In genomic region chr2:30628374-30628773, GRCm38 (mm10) we compare ENCODE assay signal across 13 mouse cellular contexts. TPM values are rescaled to one million over a fixed set of nuclear protein-coding genes. Genes with fewer than 3 reads are reported as not detected.
DNase-seq lines count a peak whose midpoint lies in the region; ATAC-seq and TF ChIP-seq lines count a peak whose summit lies in the region.
"Had no signal": no experiment of that assay in that cellular context is flagged by ENCODE, and none has a peak within 500 bp of the region (broad histone marks: within the 10 kb centered on the region; RNA-seq: fewer than 3 reads in every experiment).

No protein-coding gene starts in this region.

- 76% methylated on average over 17 of the region's 17 CpGs for WGBS in lung, embryonic 15.5 days
- WGBS in forebrain, embryonic 13.5 days, result 95% methylated on average over 17 of the region's 17 CpGs
- WGBS in lung, postnatal 0 days, result 80% methylated on average over 17 of the region's 17 CpGs
- WGBS in neural tube, embryonic 15.5 days, result 89% methylated on average over 17 of the region's 17 CpGs

- DNase-seq in lung, adult 18-20 months, result no peak
- peak; percentile 54 for DNase-seq in lung, postnatal 0 days (ENCODE audit: low spot score)
- no peak for DNase-seq in gastrocnemius, postnatal 14 days
- DNase-seq: gastrocnemius, postnatal 10 days; kidney, postnatal 36 days had no signal

- no peak for TF ChIP-seq EP300 in lung, postnatal 0 days (IDR thresholded peaks at IDR 0.05)

- H3K27me3 ChIP-seq in lung, embryonic 15.5 days, result no peaks in the 10 kb centered on the region
- H3K27me3 ChIP-seq in forebrain, embryonic 13.5 days, result no peaks in the 10 kb centered on the region
- no peaks in the 10 kb centered on the region for H3K27me3 ChIP-seq in lung, postnatal 0 days (replicated peaks; ENCODE audit: insufficient read depth, low read length)
- H3K27me3 ChIP-seq in neural tube, embryonic 15.5 days (replicated peaks), result no peaks in the 10 kb centered on the region
- H3K27me3 ChIP-seq: heart, embryonic 13.5 days; stomach, embryonic 15.5 days had no signal

- no peak overlapping the region for H3K4me3 ChIP-seq in lung, embryonic 15.5 days
- H3K4me3 ChIP-seq in forebrain, embryonic 13.5 days, result no peak overlapping the region
- H3K4me3 ChIP-seq in lung, postnatal 0 days (ENCODE audit: low read depth, low read length), result no peak overlapping the region
- no peak overlapping the region for H3K4me3 ChIP-seq in neural tube, embryonic 15.5 days (replicated peaks)
- H3K4me3 ChIP-seq: erythroblast, embryonic 14.5 days; heart, embryonic 13.5 days; stomach, embryonic 15.5 days had no signal

- peaks cover 9% of the 10 kb centered on the region for H3K4me1 ChIP-seq in lung, embryonic 15.5 days
- peaks cover 26% of the 10 kb centered on the region for H3K4me1 ChIP-seq in forebrain, embryonic 13.5 days
- H3K4me1 ChIP-seq in lung, postnatal 0 days (ENCODE audit: insufficient read depth, low read depth, low read length), result no peaks in the 10 kb centered on the region
- H3K4me1 ChIP-seq in neural tube, embryonic 15.5 days, result peaks cover 30% of the 10 kb centered on the region

- no peak overlapping the region for H3K4me2 ChIP-seq in lung, embryonic 15.5 days
- H3K4me2 ChIP-seq in forebrain, embryonic 13.5 days, result no peak overlapping the region
- H3K4me2 ChIP-seq in lung, postnatal 0 days (replicated peaks; ENCODE audit: low read depth, low read length), result no peak overlapping the region
- no peak overlapping the region for H3K4me2 ChIP-seq in neural tube, embryonic 15.5 days
- H3K4me2 ChIP-seq: heart, embryonic 13.5 days; stomach, embryonic 15.5 days had no signal

- 0 out of 2 replicates have a peak, but pooled peaks have one; percentile 56 for ATAC-seq in lung, embryonic 15.5 days (ENCODE audit: borderline replicate concordance, extremely low read depth, low FRiP score, low TSS enrichment)
- ATAC-seq in forebrain, embryonic 13.5 days, result no peak
- ATAC-seq in lung, postnatal 0 days, result peak; percentile 60
- ATAC-seq in neural tube, embryonic 15.5 days (ENCODE audit: low FRiP score), result no peak
- ATAC-seq in megakaryocyte progenitor cell, adult 5-6 weeks (replicated peaks; ENCODE audit: poor library complexity), result no peak

- intact Hi-C loops in gastrocnemius, postnatal 14 days (cut with DNase I; ENCODE audit: low total_unique reads), result no loop called here

- H3K27ac ChIP-seq in lung, embryonic 15.5 days, result no peak overlapping the region
- peak overlapping the region; percentile 83 for H3K27ac ChIP-seq in forebrain, embryonic 13.5 days
- H3K27ac ChIP-seq in lung, postnatal 0 days (ENCODE audit: low read length), result no peak overlapping the region
- peak overlapping the region; percentile 87 for H3K27ac ChIP-seq in neural tube, embryonic 15.5 days (replicated peaks)
- H3K27ac ChIP-seq: heart, embryonic 13.5 days; stomach, embryonic 15.5 days had no signal

- H3K36me3 ChIP-seq in lung, embryonic 15.5 days, result no peaks in the 10 kb centered on the region
- no peaks in the 10 kb centered on the region for H3K36me3 ChIP-seq in forebrain, embryonic 13.5 days (ENCODE audit: poor library complexity, severe bottlenecking)
- no peaks in the 10 kb centered on the region for H3K36me3 ChIP-seq in lung, postnatal 0 days (ENCODE audit: insufficient read depth, low read length)
- no peaks in the 10 kb centered on the region for H3K36me3 ChIP-seq in neural tube, embryonic 15.5 days
- H3K36me3 ChIP-seq: heart, embryonic 13.5 days; stomach, embryonic 15.5 days had no signal

- H3K9me3 ChIP-seq in lung, embryonic 15.5 days, result no peaks in the 10 kb centered on the region
- no peaks in the 10 kb centered on the region for H3K9me3 ChIP-seq in forebrain, embryonic 13.5 days (replicated peaks)
- no peaks in the 10 kb centered on the region for H3K9me3 ChIP-seq in lung, postnatal 0 days (ENCODE audit: low read length)
- no peaks in the 10 kb centered on the region for H3K9me3 ChIP-seq in neural tube, embryonic 15.5 days (replicated peaks)
- H3K9me3 ChIP-seq: heart, embryonic 13.5 days; stomach, embryonic 15.5 days had no signal

- TF ChIP-seq CTCF in lung, postnatal 0 days (IDR thresholded peaks at IDR 0.05), result no peak

- H3K9ac ChIP-seq in lung, embryonic 15.5 days, result no peak overlapping the region
- H3K9ac ChIP-seq in forebrain, embryonic 13.5 days, result no peak overlapping the region
- H3K9ac ChIP-seq in lung, postnatal 0 days (replicated peaks; ENCODE audit: low read depth), result no peak overlapping the region
- H3K9ac ChIP-seq in neural tube, embryonic 15.5 days (replicated peaks), result no peak overlapping the region
- H3K9ac ChIP-seq: heart, embryonic 13.5 days; stomach, embryonic 15.5 days had no signal

RNA-seq across cellular contexts. Expression of gene Cstad, which starts 33.5 kb away (rescaled TPM):
- 0.68 and 1.0 TPM in 2 replicates for polyA plus RNA-seq in lung, embryonic 15.5 days (2015; fragmentation: Nextera tagmentation; extraction: Ambion mirVana)
- polyA plus RNA-seq in forebrain, embryonic 13.5 days (2015; fragmentation: Nextera tagmentation; extraction: Ambion mirVana), result 0.49 and 1.1 TPM in 2 replicates
- polyA plus RNA-seq in lung, postnatal 0 days (2015; fragmentation: Nextera tagmentation; extraction: Ambion mirVana), result 1.9 and 2.3 TPM in 2 replicates
- 0.31 and 0.83 TPM in 2 replicates for polyA plus RNA-seq in neural tube, embryonic 15.5 days (2015; fragmentation: Nextera tagmentation; extraction: Ambion mirVana)
- total RNA-seq in megakaryocyte progenitor cell, adult 5-6 weeks (2015), result 1.3 TPM in 1 of 2 replicates, not detected in the other
- not detected in 2 replicates for total RNA-seq in megakaryocyte progenitor cell, adult 5-6 weeks (2017)
- 1 to 10 TPM; 5.0 to 5.9 TPM for total RNA-seq in gastrocnemius, postnatal 14 days (2021)
- polyA plus RNA-seq: erythroblast, embryonic 14.5 days; liver, adult 2 months had no signal

Comparison
In these comparisons a context has a peak if more than half of its experiments do, and no peak if none do; other contexts are left out.
1. ATAC-seq: peak in lung, embryonic 15.5 days (single experiment) and lung, postnatal 0 days (single experiment); none in forebrain, embryonic 13.5 days (single experiment), neural tube, embryonic 15.5 days (single experiment) and megakaryocyte progenitor cell, adult 5-6 weeks (single experiment).
2. H3K27ac ChIP-seq: peak in forebrain, embryonic 13.5 days (single experiment) and neural tube, embryonic 15.5 days (single experiment); none in lung, embryonic 15.5 days (single experiment) and lung, postnatal 0 days (single experiment).